18 mouse cellular contexts compared by ENCODE assay signal in the genomic region with DNA sequence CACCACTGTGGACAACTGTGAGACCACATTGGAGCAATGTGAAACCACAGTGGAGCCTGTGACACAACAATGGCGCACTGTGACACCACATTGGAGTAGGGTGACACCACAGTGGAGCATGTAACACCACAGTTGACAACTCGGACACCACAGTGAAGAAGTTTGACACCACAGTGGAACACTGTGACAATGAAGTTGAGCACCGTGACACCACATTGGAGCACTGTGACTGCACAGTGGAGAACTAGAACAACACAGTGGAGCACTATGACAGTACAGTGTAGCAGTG.
DNase-seq lines count a peak whose midpoint lies in the region; ATAC-seq lines count a peak whose summit lies in the region.
"Had no signal": no experiment of that assay in that cellular context is flagged by ENCODE, and none has a peak within 500 bp of the region (broad histone marks: within the 10 kb centered on the region; RNA-seq: fewer than 3 reads in every experiment).

No protein-coding gene starts in this region.

- DNase-seq in forebrain, embryonic 11.5 days (ENCODE audit: low spot score): peak; percentile 48
- DNase-seq in kidney, adult 18-20 months: peak; percentile 1
- DNase-seq in kidney, postnatal 14 days: no peak
- no peak for DNase-seq in embryonic facial prominence, embryonic 14.5 days (ENCODE audit: low spot score)
- DNase-seq in kidney, adult 11 months: no peak
- DNase-seq: adrenal gland, postnatal 25 days; cerebellum, adult 9-10 months; kidney, adult 2 months; lung, embryonic 14.5 days; thymus, adult 2 months had no signal

- no peak overlapping the region for H3K27ac ChIP-seq in forebrain, embryonic 11.5 days (ENCODE audit: low read depth, low read length)
- H3K27ac ChIP-seq in forebrain, embryonic 15.5 days (replicated peaks): no peak overlapping the region
- no peak overlapping the region for H3K27ac ChIP-seq in embryonic facial prominence, embryonic 14.5 days (replicated peaks; ENCODE audit: low read depth, low read length)
- H3K27ac ChIP-seq: heart, embryonic 13.5 days; hindbrain, embryonic 10.5 days; layer of hippocampus, adult 2 months; neural tube, embryonic 12.5 days had no signal

- no peak overlapping the region for H3K4me2 ChIP-seq in forebrain, embryonic 11.5 days (ENCODE audit: low read depth, low read length, severe bottlenecking)
- H3K4me2 ChIP-seq in forebrain, embryonic 15.5 days (replicated peaks): no peak overlapping the region
- no peak overlapping the region for H3K4me2 ChIP-seq in embryonic facial prominence, embryonic 14.5 days (ENCODE audit: low read depth, low read length)
- H3K4me2 ChIP-seq: heart, embryonic 13.5 days; lung, embryonic 14.5 days; neural tube, embryonic 12.5 days had no signal

- H3K4me3 ChIP-seq in forebrain, embryonic 11.5 days (ENCODE audit: low read depth, low read length): no peak overlapping the region
- H3K4me3 ChIP-seq in forebrain, embryonic 15.5 days: no peak overlapping the region
- peak overlapping the region; percentile 5 for H3K4me3 ChIP-seq in megakaryocyte, embryonic 14.5 days (replicated peaks)
- no peak overlapping the region for H3K4me3 ChIP-seq in embryonic facial prominence, embryonic 14.5 days (ENCODE audit: low read depth, low read length)
- H3K4me3 ChIP-seq: heart, embryonic 13.5 days; hindbrain, embryonic 10.5 days; layer of hippocampus, adult 2 months; neural tube, embryonic 12.5 days had no signal

- H3K36me3 ChIP-seq in forebrain, embryonic 11.5 days (ENCODE audit: control insufficient read depth, insufficient read depth, low read length): no peaks in the 10 kb centered on the region
- H3K36me3 ChIP-seq in forebrain, embryonic 15.5 days: 0 out of 2 replicates have a peak, but pooled peaks cover 3% of the 10 kb centered on the region
- no peaks in the 10 kb centered on the region for H3K36me3 ChIP-seq in megakaryocyte, embryonic 14.5 days (replicated peaks; ENCODE audit: low read length)
- H3K36me3 ChIP-seq in embryonic facial prominence, embryonic 14.5 days (ENCODE audit: control insufficient read depth, insufficient read depth, low read length): no peaks in the 10 kb centered on the region
- H3K36me3 ChIP-seq: heart, embryonic 13.5 days; hindbrain, embryonic 10.5 days; neural tube, embryonic 12.5 days had no signal

- H3K9me3 ChIP-seq in forebrain, embryonic 11.5 days (ENCODE audit: control insufficient read depth, low read length): peaks cover 60% of the 10 kb centered on the region
- peaks cover 60% of the 10 kb centered on the region for H3K9me3 ChIP-seq in forebrain, embryonic 15.5 days
- peaks cover 60% of the 10 kb centered on the region for H3K9me3 ChIP-seq in megakaryocyte, embryonic 14.5 days
- H3K9me3 ChIP-seq in embryonic facial prominence, embryonic 14.5 days (ENCODE audit: control insufficient read depth, low read length): peaks cover 59% of the 10 kb centered on the region

- no peaks in the 10 kb centered on the region for H3K27me3 ChIP-seq in forebrain, embryonic 11.5 days (ENCODE audit: control insufficient read depth, insufficient read depth, low read length)
- H3K27me3 ChIP-seq in forebrain, embryonic 15.5 days: no peaks in the 10 kb centered on the region
- no peaks in the 10 kb centered on the region for H3K27me3 ChIP-seq in megakaryocyte, embryonic 14.5 days (replicated peaks)
- H3K27me3 ChIP-seq in embryonic facial prominence, embryonic 14.5 days (replicated peaks; ENCODE audit: control insufficient read depth, insufficient read depth, low read length): no peaks in the 10 kb centered on the region
- H3K27me3 ChIP-seq: heart, embryonic 13.5 days; neural tube, embryonic 12.5 days had no signal

- WGBS in forebrain, embryonic 11.5 days: 81% methylated on average over 3 of the region's 3 CpGs
- WGBS in forebrain, embryonic 15.5 days: 85% methylated on average over 3 of the region's 3 CpGs
- 72% methylated on average over 3 of the region's 3 CpGs for WGBS in embryonic facial prominence, embryonic 14.5 days

- H3K9ac ChIP-seq in forebrain, embryonic 11.5 days (ENCODE audit: low read length): no peak overlapping the region
- no peak overlapping the region for H3K9ac ChIP-seq in forebrain, embryonic 15.5 days (replicated peaks)
- H3K9ac ChIP-seq in embryonic facial prominence, embryonic 14.5 days (ENCODE audit: low read depth, low read length): no peak overlapping the region
- H3K9ac ChIP-seq: heart, embryonic 13.5 days; lung, embryonic 14.5 days; neural tube, embryonic 12.5 days had no signal

- no peaks in the 10 kb centered on the region for H3K4me1 ChIP-seq in forebrain, embryonic 11.5 days (replicated peaks; ENCODE audit: control insufficient read depth, insufficient read depth, low read length)
- no peaks in the 10 kb centered on the region for H3K4me1 ChIP-seq in forebrain, embryonic 15.5 days
- H3K4me1 ChIP-seq in megakaryocyte, embryonic 14.5 days: peaks cover 10% of the 10 kb centered on the region; the same call in 1 of the 2 replicates
- no peaks in the 10 kb centered on the region for H3K4me1 ChIP-seq in embryonic facial prominence, embryonic 14.5 days (ENCODE audit: control insufficient read depth, insufficient read depth, low read length)
- H3K4me1 ChIP-seq: heart, embryonic 13.5 days; hindbrain, embryonic 10.5 days; neural tube, embryonic 12.5 days had no signal

- ATAC-seq in forebrain, embryonic 11.5 days (replicated peaks; ENCODE audit: low FRiP score): no peak
- ATAC-seq in forebrain, embryonic 15.5 days (replicated peaks): no peak
- no peak for ATAC-seq in megakaryocyte, adult 5-6 weeks (ENCODE audit: poor library complexity, severe bottlenecking)
- ATAC-seq in embryonic facial prominence, embryonic 14.5 days (ENCODE audit: low read depth): 0 out of 2 replicates have a peak, but pooled peaks have one; percentile 1
- ATAC-seq: activated CD4-positive, CD25-positive, alpha-beta regulatory T cell, adult 4 months had no signal

Comparison
In these comparisons a context has a peak if more than half of its experiments do, and no peak if none do; other contexts are left out.
1. DNase-seq: peak in forebrain, embryonic 11.5 days (single experiment) and kidney, adult 18-20 months (single experiment); none in kidney, postnatal 14 days (single experiment), embryonic facial prominence, embryonic 14.5 days (single experiment) and kidney, adult 11 months (single experiment).